Mouse (Mus musculus) liver, embryonic 14.5 days (tissue): Measurements from ENCODE around the gene Rbbp8nl. TPM values are rescaled to one million over a fixed set of nuclear protein-coding genes. Genes with fewer than 3 reads are reported as not detected.
A peak's percentile ranks its signal among the peaks of the same experiment; 100 is the strongest.

ENCODE experiments used
- ATAC-seq: fragments of 200-750 bp; cut with Nextera tagmentation; 2 replicates; pipeline ENCODE4 v1.8.0; 2017; ENCODE audit warnings: moderate number of reproducible peaks, mild to moderate bottlenecking, moderate library complexity; ENCODE audit not compliant: insufficient read depth
- DNase-seq, 3 experiments: peaks; one replicate each; pipeline ENCODE4 v3.0.0-alpha.2; 2012 to 2013; ENCODE audit warnings: low read depth in 3 of 3, low spot score in 3 of 3
- H3K27ac ChIP-seq: fragments of 300-500 bp; sonication (generic); 2 replicates; pipeline ENCODE4 v1.5.1; 2014; ENCODE audit warnings: moderate library complexity, mild to moderate bottlenecking, control low read depth, inconsistent platforms
- H3K27me3 ChIP-seq: fragments of 300-500 bp; sonication (generic); 2 replicates; pipeline ENCODE4 v1.6.1; 2014; ENCODE audit warnings: mild to moderate bottlenecking, low read length, moderate library complexity; ENCODE audit not compliant: control insufficient read depth, insufficient read depth
- H3K36me3 ChIP-seq: fragments of 300-500 bp; sonication (generic); replicated peaks from 2 replicates; pipeline ENCODE4 v1.6.1; 2014; ENCODE audit warnings: low read depth; ENCODE audit not compliant: control insufficient read depth, insufficient read depth
- H3K4me1 ChIP-seq, 2 experiments: fragments of 200-500 bp in 1 of 2; fragments of 300-500 bp in 1 of 2; sonication (generic) in 1 of 2; replicated peaks; 2 replicates each; pipeline ENCODE4 v1.6.1; 2012 to 2014; ENCODE audit warnings: antibody characterized with exemption in 1 of 2, inconsistent platforms in 1 of 2, low read length in 1 of 2; ENCODE audit not compliant: control insufficient read depth in 2 of 2, insufficient read depth in 2 of 2
- H3K4me2 ChIP-seq: fragments of 300-500 bp; sonication (generic); 2 replicates; pipeline ENCODE4 v1.6.1; 2014; ENCODE audit warnings: low read depth, mild to moderate bottlenecking, control low read depth, moderate library complexity
- H3K4me3 ChIP-seq, 2 experiments: fragments of 200-500 bp in 1 of 2; fragments of 300-500 bp in 1 of 2; sonication (generic) in 1 of 2; 2 replicates each; pipeline ENCODE4 v1.5.1; 2012 to 2014; ENCODE audit warnings: low read depth in 2 of 2, low read length in 2 of 2, mild to moderate bottlenecking in 2 of 2, control low read depth in 1 of 2, inconsistent platforms in 1 of 2, moderate library complexity in 1 of 2; ENCODE audit not compliant: insufficient read depth in 1 of 2
- H3K9ac ChIP-seq: fragments of 300-500 bp; sonication (generic); replicated peaks from 2 replicates; pipeline ENCODE4 v1.6.1; 2014; ENCODE audit warnings: mild to moderate bottlenecking, control low read depth, moderate library complexity
- H3K9me3 ChIP-seq: fragments of 300-500 bp; sonication (generic); 2 replicates; pipeline ENCODE4 v1.6.1; 2016; ENCODE audit warnings: low read length, mixed read lengths; ENCODE audit not compliant: control insufficient read depth
- CTCF ChIP-seq: IDR thresholded peaks from 2 replicates; pipeline ENCODE4 v1.5.1; 2016; ENCODE audit warnings: antibody characterized with exemption, low read depth, control low read depth
- EP300 ChIP-seq: IDR thresholded peaks from 2 replicates; pipeline ENCODE4 v1.6.1; 2016; ENCODE audit warnings: antibody characterized with exemption, low read depth
- WGBS: fragments of 180-500 bp; shearing (Covaris S2); extraction: QIAGEN DNeasy Blood & Tissue Kit; methylation state at CpG from one replicate; pipeline ENCODE4 v1.1.7; 2014; ENCODE audit not compliant: insufficient replicate concordance; 5-methylcytosine and 5-hydroxymethylcytosine counted together
- polyA plus RNA-seq, 2 experiments: library from polyadenylated mRNA; depleted of rRNA in 1 of 2; stranded (reverse) in 1 of 2; unstranded in 1 of 2; fragments of >200 nt; fragmentation: Nextera tagmentation in 1 of 2; extraction: Ambion mirVana in 1 of 2; gene quantifications; 2 replicates each; pipeline versions ENCODE4 v1.2.1 to v1.2.3; 2012 to 2014

The Rbbp8nl gene
- polyA plus RNA-seq, 2 experiments, result 0.02 TPM; not detected in 1

DNA sequence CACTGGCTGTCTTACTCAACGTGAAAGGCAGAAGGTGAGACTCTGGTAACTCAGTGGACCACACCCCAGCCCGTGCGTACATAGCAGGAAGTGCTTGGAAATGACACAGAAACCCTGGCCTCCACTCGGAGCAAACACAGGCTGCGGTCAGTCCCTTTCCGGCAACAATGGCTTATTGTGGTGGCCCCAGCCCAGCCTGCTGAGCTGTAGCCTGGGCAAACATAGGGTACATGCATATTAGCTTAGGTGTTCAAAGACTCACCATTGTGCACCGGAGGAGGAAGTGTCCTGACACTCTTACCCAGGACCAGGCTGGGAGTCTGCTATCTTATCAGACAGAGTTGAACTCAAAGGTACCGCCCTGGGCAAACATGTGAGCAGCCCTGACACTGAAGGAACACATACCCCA, 12.8 kb downstream of the Rbbp8nl start:
- Histone ChIP-seq H3K4me3 (peak overlapping the region; percentile 14 to 39; a peak in 2 of 4 replicates), H3K9me3 (no peaks in the 10 kb centered on the region), H3K4me2 (peak overlapping the region; percentile 49), H3K4me1 (peaks cover 14 to 29% of the 10 kb centered on the region in 2 experiments), H3K9ac (0 out of 2 replicates have a peak overlapping the region, but pooled peaks have one; percentile 25), H3K27me3 (no peaks in the 10 kb centered on the region), H3K36me3 (no peaks in the 10 kb centered on the region), H3K27ac (no peak overlapping the region)
- DNase-seq, result no peak
- TF ChIP-seq EP300, result no peak
- TF ChIP-seq CTCF, result no peak
- 9% methylated on average over 8 of the region's 8 CpGs for WGBS
- no peak for ATAC-seq

DNA sequence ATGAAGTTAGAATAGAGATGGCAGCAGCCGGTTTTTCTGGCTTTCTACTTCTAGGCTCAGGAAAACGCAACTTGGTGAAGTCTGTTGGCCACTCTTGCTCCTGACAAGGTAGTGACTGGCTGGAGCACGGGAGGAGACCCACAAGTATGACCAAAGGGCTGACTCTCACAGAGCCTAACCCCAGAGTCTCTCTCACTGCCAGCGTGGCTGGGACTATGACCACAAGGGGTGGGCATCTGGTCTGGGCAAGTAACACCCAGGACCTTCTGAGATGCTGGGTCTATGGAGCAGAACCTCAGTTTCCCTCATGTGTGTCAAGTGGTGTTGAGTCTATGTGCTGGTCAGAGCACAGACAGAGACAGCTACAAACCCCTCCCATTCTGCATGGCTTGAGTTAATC, 13.3 kb downstream of the Rbbp8nl start:
- no peak overlapping the region for H3K27ac ChIP-seq
- peaks cover 14 to 29% of the 10 kb centered on the region in 2 experiments for H3K4me1 ChIP-seq
- peak overlapping the region; percentile 25; the same call in 1 of the 2 replicates for H3K9ac ChIP-seq
- DNase-seq, result no peak
- no peak for TF ChIP-seq EP300
- no peak for TF ChIP-seq CTCF
- H3K4me3 ChIP-seq, result peak overlapping the region in 1 of 2 experiments; percentile 5; a peak in 1 of 4 replicates
- ATAC-seq, result no peak
- 26% methylated on average over 4 of the region's 4 CpGs for WGBS
- no peaks in the 10 kb centered on the region for H3K9me3 ChIP-seq
- no peaks in the 10 kb centered on the region for H3K36me3 ChIP-seq
- no peaks in the 10 kb centered on the region for H3K27me3 ChIP-seq
- peak overlapping the region; percentile 49 for H3K4me2 ChIP-seq

DNA sequence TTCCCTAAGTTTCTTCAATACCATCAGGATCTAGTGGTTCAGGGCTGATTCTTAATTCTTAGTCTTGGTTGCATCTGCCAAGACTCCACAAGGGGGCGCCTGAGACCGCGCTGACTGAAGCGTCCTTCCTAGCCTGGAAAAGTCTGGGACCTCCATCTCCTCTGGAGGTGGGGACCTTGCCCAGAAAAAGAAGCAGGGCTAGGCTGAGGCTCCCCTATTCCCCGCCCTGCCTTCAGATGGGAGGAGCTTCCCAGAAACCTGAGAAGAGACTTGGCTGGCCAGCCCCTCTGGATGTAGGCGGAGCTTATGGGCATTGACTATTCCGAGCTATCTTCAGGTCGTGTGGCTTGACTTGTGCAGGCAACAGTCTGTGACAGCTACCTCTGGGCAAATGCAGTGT, 13.8 kb downstream of the Rbbp8nl start:
- Histone ChIP-seq H3K36me3 (no peaks in the 10 kb centered on the region), H3K4me3 (no peak overlapping the region), H3K4me1 (peaks cover 14 to 29% of the 10 kb centered on the region in 2 experiments), H3K9me3 (no peaks in the 10 kb centered on the region), H3K27me3 (no peaks in the 10 kb centered on the region), H3K9ac (no peak overlapping the region), H3K4me2 (peak overlapping the region; percentile 49), H3K27ac (no peak overlapping the region)
- under 1% methylated on average over 8 of the region's 8 CpGs for WGBS
- ATAC-seq (no peak), DNase-seq (peak; percentile 54 to 68 (median 63))
- TF ChIP-seq EP300, result no peak
- peak; percentile 91 for TF ChIP-seq CTCF

DNA sequence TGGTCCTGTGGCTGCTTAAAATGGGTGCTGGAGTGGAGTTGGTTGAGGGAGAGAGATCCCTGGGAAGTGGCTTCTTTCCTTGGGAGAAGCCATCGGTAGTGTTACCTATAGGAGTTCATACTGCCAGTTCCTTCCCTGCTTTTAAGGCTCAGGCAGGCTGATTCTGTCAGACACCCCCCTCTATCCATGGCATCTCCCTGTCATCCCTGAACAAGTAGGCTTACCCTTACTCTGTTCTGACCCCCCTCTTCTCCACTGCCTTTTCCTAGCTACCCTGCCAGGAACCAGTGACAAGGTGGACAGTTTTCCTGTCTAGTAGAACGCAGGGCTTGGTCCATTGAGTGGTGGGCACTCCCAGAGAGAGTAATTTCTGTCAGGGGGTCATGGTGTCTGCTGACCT, 15.2 kb downstream of the Rbbp8nl start:
- Histone ChIP-seq H3K4me2 (no peak overlapping the region; the same call in 1 of the 2 replicates), H3K4me3 (no peak overlapping the region), H3K4me1 (peaks cover 14 to 29% of the 10 kb centered on the region in 2 experiments), H3K27me3 (no peaks in the 10 kb centered on the region), H3K27ac (no peak overlapping the region), H3K9me3 (no peaks in the 10 kb centered on the region), H3K9ac (no peak overlapping the region), H3K36me3 (no peaks in the 10 kb centered on the region)
- WGBS, result 61% methylated on average over 2 of the region's 2 CpGs
- TF ChIP-seq EP300 (no peak), CTCF (no peak)
- no peak for ATAC-seq
- no peak for DNase-seq

DNA sequence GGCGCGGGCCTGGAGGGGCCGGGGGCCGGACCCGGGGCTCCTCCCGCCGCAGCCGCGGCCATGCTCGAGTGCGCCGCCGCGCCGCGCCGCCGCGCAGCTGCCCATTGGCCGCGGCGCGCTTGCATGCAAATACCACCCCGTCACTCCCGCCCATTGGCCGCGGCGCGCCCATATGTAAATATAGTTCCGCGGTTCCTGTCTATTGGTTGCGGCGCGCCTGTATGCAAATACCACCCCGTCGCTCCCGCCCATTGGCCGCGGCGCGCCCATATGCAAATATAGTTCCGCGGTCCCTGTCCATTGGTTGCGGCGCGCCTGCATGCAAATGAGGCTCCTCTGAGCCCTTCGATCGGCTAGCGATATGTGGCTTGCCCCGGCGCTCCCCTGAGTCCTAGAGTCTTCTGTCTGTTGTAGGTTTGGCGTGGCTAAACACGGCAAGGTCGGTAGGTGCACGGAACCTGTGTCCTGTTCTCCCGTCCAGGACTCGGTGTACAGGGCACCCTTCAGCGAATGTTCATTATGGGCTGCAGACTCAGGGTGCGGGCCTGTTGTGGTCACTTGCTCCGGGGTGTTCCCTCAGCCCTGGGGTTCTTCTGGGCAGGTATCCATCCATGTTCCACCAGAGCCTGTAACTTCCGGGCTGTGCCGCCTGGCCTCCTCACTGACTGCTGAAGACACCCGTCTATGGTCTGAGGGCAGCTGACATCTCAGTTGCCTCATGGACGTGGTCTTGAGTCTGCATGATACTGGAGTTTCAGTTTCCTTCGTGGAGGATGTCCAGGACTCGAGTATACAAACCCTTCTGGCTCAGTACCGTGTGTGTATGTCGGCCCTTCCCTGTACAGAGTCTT, 16.1 kb downstream of the Rbbp8nl start, which contains the start of gene Cables2:
Gene Cables2, minus strand, starts transcription at position 103 of the 851 bp plus-strand sequence.
- H3K4me3 ChIP-seq, result peak within 1 kb of the TSS; percentile 66 to 88
- H3K9ac ChIP-seq, result peak within 1 kb of the TSS; percentile 85
- peaks cover 14 to 29% of the 10 kb centered on the region in 2 experiments for H3K4me1 ChIP-seq
- no peaks in the 10 kb centered on the region for H3K27me3 ChIP-seq
- no peak for TF ChIP-seq EP300
- no peak for TF ChIP-seq CTCF
- peak within 1 kb of the TSS; percentile 44 for H3K27ac ChIP-seq
- peak; percentile 96 to 97 (median 97) for DNase-seq
- peak within 1 kb of the TSS; percentile 98 for H3K4me2 ChIP-seq
- H3K36me3 ChIP-seq, result no peaks in the 10 kb centered on the region
- H3K9me3 ChIP-seq, result no peaks in the 10 kb centered on the region
- peak; percentile 94 for ATAC-seq
- 4% methylated on average over 62 of the region's 68 CpGs for WGBS
